Mouse (Mus musculus) kidney, postnatal 10 days (tissue): ENCODE results near the gene Rps15.

Experiments used
- DNase-seq: peaks from one replicate; pipeline ENCODE4 v3.0.0; 2021; ENCODE audit warnings: mixed read lengths

The Rps15 gene

DNA sequence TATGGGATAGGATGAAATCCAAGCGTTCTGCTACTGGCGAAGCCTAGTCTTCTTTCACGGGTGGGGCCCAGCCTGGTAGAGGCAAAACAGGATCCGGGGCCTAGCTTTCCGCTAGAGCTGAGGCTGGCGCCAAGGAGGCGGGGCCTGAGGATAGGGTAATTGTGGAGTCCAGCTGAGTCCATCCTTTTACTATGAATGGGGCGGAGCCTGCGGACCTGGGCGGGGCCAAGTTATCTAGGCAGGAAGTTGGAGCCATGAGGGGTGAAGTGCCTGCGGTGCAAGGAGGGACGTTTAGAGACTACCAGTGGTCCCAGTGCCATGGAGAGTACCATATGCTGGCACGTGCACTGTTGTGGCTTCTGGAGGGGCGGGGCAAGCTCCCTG, 30.7 kb upstream of the Rps15 start:
- DNase-seq: peak; percentile 100

GRCm38 (mm10) chr10:80262169-80262568, 30.1 kb upstream of the Rps15 start:
- DNase-seq: no peak

DNA sequence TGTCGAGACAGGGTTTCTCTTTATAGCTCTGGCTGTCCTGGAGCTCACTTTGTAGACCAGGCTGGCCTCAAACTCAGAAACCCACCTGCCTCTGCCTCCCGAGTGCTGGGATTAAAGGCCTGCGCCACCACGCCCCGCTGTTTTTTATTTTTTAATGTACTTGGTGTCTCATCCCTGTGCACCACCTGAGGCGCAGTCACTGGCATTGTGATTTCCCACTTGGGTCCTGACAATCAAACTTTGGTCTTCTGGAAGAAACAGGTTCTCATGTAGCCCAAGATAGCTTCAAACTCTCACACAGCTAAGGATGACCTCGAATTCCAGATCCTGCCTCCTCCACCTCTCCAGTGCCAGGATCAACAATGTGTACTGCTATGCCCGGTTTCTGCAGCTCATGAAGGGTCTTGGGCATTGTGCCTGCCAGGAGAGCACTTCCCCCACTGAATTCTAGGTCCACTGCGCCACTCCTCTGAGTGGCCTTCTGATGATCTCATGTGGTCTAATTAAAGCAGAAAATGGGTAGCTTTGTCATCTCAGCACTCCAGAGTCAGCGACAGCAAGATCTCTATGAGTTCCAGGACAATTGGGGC, 29.4 kb upstream of the Rps15 start:
- no peak for DNase-seq

DNA sequence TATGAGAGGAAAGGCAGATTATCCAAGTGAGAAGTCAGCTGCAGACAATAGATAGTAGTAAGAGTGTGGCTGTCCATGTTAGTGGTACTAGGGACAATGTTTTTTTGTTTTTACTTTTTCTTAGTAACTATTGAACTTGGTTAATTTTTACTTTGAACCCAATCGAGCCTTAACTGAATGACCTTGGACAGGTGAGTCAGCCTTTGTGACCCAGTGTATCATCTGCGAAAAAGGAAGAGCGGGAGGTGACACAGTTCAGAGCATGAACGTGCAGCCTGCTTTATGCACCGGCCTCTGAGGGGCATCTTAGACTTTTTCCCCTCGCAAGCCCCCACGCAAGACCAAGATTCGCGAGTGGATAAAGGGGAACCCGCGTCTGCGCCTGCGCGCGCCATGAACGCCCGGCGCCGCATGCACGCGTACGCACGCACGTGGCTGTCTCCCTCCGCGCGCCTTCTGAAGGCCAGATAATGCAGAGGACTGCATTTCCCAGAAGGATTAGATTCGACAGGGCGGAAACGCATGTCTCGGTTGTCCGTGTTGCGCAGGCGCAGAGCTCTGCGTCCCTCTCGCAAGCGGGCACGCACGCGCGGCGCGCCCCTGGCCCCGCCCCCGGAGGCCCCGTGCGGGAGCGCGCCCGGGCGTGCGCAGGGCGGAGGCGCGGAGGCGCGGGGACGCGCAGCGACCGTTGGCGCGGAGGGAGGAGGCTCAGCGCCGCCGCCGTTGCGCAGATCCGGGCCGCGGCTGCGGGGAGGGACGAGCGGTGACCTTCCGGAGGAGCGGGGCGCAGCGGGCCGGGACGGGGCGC, 27.7 kb upstream of the Rps15 start:
- DNase-seq: peak; percentile 100

GRCm38 (mm10) chr10:80265149-80265486, 27.1 kb upstream of the Rps15 start:
- DNase-seq: no peak

- DNase-seq: no peak
These were observed 22.2 kb upstream of the Rps15 start for GRCm38 (mm10) chr10:80270099-80270498.

- DNase-seq: peak; percentile 66
These were observed 21.5 kb upstream of the Rps15 start for GRCm38 (mm10) chr10:80270734-80271181.

DNA sequence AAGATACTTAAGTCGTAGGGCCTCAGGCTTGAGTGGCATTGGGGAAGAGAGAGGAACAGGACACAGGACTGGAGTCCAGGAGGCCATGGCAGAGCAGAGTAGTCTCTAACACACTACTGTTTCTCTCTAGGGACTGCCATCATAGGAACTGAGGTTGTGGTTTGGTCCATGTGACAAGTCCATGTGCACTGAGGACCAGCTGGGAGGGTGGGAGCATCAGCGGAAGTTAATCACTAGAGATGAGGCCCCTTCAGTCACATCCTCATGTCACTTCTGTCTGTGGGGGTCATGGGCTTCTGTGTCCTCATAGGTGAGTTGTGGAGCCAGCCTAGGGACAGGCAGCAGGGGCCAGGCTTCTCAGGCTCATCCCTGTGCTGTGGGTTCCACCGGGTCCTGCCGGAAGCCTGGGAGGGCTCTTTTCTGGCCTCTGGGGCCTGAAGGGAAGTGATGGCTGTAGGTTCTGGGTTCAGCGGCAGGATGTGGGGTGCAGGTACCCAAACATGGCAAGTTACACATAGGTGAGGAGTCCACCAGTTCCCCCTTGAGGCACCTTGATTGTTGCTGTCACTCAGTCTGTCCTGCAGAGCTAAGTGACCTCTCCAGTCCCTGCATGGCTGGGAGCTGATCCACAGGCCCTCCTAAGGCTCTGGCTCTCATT, 20.9 kb upstream of the Rps15 start:
- DNase-seq: no peak

- DNase-seq: no peak
These were observed 20.2 kb upstream of the Rps15 start for GRCm38 (mm10) chr10:80271870-80272585.

DNA sequence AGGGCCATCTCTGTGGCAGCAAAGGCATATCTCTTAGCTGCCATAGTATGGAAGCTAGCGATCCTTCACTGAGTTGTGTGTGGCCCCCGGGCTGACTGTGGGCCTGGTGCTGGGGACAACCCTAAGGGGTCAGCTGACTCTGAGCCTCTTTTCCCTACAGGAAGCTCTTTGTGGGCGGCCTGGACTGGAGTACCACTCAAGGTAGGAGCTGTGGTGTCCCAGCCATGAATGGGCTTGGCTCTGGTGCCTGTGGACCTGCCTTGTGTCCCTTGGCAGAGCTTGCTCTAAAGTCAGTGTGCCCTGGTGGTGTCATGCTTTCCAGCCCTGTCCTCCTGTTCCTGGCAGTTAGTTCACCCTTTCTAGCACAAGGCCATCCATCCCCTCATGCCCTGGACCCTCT, 18.4 kb upstream of the Rps15 start:
- DNase-seq: no peak

DNA sequence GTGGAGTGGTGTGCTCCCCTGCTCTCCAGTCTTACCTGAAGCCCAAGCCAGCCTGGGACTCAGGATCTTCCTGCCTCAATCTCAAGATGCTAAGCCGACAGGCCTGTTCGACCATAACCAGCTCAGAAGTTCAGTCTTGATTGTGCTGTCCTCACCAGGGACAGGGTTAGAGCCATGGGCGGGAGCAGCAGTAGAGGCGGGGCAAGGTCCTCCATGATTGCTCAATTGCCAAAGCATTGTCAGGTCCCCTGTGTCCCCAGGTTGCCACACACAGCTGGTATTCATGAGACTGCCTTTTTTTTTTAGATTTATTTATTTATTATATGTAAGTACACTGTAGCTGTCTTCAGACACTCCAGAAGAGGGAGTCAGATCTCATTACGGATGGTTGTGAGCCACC, 16.0 kb upstream of the Rps15 start:
- DNase-seq: no peak

DNA sequence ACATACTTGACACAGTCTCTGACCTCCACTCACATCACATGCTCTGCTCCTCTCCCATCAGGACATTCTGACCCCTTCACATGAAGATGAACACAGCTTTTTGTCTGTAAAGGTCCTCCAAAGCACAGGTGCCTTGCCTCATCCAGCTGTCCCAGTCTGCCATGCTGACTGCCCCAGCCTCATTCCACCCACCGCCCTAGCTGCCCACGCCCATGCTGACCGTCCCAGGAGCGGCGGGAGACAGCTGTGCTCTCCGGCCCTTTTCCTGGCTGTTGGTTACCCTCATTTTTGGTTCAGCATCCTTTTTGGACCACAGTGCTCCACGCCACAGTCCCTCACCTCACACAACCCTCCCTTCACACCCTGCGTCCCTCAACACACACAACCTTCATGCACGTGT, 13.9 kb upstream of the Rps15 start:
- no peak for DNase-seq

GRCm38 (mm10) chr10:80279273-80279672, 13.0 kb upstream of the Rps15 start:
- DNase-seq: no peak

- peak; percentile 81 for DNase-seq
These were observed 10.9 kb upstream of the Rps15 start for GRCm38 (mm10) chr10:80281304-80281703.

DNA sequence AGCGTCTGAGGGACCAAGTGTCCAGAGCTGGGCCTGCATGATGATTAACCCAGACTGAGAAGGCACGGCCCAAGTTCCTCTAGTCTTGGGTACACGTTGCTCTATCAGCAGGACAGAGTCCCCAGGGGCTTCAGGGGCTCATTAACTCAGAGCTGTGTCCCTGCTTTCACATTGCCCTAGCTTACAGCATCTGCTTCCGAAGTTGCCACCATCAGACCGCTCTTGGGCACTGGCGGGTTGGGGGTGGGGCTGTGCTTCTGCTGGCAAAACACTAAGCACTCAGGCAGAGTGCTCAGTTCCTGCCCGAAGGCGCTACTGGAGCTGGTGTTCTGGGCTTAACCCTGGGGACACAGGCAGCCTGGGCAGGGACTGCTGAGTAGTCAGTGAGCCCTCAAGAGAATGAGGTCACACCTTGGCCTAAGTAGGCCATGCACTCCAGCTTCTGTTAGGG, 10.3 kb upstream of the Rps15 start:
- DNase-seq: peak; percentile 73

- DNase-seq: no peak
These were observed 9.5 kb upstream of the Rps15 start for GRCm38 (mm10) chr10:80282481-80283441.

DNA sequence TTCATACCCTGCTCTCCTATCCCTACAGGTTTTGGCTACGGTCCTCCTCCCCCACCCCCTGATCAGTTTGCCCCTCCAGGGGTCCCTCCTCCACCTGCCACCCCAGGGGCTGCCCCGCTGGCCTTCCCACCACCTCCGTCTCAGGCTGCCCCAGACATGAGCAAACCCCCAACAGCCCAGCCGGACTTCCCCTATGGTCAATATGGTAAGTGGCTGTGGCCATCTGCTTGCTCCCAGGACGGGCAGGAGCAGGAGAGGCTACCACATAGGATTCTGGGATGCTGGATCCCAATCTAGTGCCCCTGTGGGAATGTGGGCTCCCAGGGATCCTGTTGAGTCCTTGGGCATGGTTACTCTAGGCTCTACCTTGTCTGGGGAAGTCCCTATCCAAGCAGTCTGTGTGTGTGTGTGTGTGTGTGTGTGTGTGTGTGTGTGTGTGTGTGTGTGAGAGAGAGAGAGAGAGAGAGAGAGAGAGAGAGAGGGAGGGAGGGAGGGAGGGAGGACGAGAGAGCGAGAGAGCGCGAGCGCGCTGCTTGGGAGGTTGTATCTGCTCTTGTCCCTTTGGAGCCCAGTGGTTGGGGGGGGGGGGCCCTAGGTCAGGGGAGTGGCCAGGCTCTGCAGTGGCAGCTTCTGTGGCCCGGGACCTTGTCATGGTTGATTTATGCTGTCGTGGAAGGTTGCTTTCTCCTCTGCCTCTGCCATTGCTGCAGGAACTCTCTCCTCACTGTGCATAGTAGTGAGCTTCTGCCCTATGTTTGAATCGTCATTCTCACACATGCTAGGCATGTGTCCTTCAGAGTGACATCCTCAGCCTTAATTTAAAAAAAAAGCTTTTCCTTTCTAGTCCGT, 6.8 kb upstream of the Rps15 start:
- no peak for DNase-seq

DNA sequence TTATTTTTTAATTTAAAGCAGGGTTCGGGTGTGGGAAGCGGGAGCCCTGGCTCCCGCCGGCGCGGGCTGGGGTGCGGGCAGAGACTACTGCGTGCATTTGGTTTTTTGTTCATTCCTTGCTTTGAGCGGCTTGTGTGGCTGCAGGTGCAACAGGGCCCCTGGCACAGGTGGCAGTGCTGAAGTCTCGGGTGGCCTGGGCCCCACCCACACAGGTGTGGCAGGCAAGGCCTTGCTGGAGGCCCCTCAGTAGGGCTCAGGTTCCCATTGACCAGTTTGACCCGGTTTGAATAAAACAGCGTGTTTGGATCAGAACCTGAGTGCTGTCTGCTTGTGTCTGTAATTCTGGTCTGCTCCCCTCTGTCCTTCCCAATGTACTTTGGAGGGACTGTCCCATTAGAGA, 4.2 kb upstream of the Rps15 start:
- DNase-seq: no peak

DNA sequence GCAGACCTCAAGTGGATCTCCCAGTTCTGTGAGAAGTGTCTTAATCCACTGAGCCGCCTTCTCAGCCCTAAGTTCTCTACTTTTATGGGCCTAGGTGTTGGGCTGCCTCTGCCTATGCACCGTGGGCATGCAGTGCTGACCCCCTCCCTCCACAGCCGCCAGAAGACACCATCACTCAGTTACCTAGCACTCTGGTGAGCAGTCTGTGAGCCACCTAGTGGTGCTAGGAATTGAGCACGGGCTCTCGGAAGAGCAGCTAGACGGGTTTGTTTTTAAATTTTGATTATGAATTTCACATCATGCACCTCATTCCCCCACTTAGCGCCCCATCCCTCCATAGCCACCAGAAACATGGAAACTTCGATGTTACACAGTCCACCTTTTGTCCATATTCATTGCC, 3.6 kb upstream of the Rps15 start:
- DNase-seq: no peak

- no peak for DNase-seq
These were observed 1.1 kb downstream of the Rps15 start for GRCm38 (mm10) chr10:80293325-80293724.

GRCm38 (mm10) chr10:80294311-80294710, 2.1 kb downstream of the Rps15 start:
- DNase-seq: no peak
